Mouse (Mus musculus) cerebellum, postnatal 14 days (tissue): ENCODE results near the gene Cdc123.

Source experiments
- DNase-seq, 2 experiments: peaks; one replicate each; pipeline ENCODE4 v3.0.0; 2021; ENCODE audit warnings: mixed read lengths in 2 of 2

Gene Cdc123

DNA sequence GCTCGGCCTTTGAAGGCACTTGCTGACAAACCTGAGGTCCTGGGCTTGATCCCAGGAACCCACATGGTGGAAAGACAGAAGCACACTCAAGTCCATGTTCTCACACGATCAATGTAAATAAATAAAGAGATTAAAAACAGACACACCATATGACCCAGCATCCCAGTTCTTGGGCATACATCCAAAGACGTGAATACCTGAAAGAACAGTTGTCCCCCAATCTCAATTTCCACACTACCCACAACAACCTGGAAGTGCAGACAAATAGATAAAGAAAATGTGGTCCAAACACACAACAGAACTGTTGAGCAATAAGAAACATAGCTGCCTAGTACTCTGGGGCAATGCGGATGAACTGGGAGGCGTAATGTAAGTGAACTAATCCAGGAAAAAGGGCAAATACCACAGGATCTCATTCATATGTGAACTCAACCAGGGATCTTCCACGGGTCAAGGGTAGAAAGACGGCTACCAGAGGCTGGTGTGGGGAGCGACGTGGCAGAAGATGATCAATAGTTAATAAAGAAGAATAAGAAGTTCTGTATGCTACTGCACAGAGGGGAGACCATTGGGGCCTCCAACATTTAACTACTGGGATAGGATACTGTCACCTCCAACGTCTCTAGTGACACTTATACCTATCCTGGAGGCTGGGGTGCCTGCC is 42.9 kb downstream of the Cdc123 start:
- no peak for DNase-seq

DNA sequence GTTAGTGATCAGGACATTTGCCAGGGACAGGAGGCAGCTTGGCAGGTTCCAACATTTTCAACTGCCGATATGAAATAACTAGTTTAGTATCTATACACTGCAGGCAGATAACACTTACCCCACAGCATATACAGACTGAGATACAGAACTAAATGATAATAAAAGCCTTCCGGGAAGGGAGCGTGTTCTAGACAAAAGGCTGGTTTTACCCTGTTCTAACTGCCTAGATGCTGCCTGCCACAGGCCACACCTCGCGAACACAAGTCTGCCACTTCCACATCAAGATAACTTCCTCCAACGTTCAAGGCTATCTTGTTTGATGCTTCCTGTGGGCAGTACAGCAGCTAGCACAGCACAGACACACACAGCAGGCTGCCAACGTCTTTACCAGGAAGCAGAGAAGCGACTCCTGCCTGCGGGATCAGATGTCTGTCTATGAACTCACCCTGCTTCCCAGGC is 43.8 kb downstream of the Cdc123 start:
- no peak for DNase-seq

DNA sequence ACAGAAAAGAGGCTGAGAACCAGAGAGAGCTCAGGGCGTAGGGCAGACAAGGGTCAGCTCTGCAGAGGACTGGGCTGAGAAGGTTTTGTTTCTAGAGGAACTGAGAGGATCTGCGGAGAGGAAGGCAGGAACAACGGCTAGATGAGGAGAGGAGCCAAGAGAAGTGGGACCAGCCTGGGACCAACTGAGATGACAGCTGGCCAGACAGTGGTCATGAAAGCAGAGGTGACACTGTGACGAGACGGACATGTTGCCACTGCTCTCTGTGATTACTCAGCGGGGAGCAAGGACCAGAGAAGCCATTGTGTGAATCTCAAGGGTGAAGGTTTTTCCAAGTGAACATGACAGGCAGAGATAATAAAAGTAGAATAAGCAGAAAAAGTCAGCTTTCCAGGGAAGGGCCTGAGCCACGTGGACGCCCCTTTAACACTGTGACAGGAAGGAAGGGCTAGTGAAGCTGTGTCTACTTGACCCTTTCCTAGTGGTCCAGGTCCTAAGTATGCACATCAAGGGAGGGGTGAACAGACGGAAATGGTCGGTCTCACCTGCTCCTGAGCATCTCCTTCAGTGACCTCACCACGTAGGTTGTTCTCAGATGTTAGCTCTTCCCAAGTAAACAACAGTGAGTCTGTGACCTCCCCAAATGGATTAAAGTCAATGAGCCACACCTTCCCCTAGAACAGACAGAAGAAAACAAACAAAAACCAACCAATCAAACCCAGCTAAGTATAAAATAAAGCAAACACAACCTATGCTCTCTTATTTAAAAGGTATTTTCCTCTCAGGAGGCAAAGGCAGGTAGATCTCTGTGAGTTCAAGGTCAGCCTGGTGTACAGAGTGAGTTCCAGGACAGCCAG is 46.9 kb downstream of the Cdc123 start:
- no peak for DNase-seq

DNA sequence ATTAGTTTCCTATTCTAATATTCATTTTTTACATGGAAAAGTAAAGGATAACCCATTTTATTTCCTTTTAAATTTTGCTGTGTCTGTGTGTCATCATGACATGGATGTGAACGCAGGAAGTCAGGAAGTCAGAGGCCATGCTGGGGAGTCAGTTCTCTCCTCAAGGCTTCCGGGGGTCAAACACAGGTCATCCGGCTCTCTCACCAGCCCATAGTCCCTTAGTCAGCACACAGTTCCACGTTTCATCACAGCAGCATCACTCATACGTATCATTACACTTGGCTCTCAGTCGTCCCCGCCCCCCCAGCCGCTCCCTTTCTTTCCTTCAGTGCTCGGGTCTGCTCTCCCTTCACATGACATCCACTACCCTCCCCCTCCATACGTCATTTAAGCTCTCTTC is 51.2 kb downstream of the Cdc123 start:
- no peak for DNase-seq

DNA sequence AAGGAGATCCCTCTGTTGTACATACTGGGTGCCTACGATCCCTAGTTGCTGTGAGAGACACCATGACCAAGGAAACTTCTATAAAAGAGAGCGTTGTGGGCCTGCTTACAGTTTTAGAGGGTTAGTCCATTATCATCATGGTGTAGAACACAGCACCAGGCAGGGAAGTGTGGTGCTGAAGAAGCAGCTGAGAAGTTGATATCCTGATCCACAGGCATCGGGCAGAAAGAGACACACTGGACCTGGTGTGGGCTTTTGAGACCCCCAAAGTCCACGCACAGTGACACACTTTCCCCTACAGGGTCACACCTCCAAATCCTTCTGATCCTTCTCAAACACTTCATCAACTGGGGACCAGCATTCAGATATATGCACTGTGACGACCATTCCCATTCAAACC is 52.9 kb downstream of the Cdc123 start:
- no peak for DNase-seq

DNA sequence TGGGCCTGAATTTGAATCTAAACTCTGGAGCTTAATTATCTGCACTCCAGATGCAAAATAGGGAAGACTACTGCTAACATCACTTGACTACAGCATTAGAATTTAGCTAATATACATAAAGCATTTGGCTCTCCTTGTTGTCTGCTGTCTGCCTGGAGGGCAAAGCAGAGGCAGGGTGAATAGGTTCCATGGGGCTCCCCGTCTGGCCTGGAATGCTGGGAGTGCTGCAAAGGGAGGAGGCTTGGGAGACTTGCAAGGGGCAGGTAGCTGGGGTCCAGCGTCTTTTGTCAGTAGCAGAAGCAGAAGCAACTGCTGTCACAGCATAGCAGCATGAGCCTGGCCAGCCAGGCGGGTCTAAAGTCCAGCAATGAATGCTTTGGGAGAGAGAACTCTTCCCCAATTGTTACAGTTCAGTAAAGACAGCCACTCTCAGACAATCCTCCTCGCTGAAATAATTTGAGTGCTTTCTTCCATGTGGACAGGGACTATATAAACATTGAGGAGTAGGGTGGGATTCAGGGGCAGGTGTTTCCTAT is 55.3 kb downstream of the Cdc123 start:
- DNase-seq = no peak

DNA sequence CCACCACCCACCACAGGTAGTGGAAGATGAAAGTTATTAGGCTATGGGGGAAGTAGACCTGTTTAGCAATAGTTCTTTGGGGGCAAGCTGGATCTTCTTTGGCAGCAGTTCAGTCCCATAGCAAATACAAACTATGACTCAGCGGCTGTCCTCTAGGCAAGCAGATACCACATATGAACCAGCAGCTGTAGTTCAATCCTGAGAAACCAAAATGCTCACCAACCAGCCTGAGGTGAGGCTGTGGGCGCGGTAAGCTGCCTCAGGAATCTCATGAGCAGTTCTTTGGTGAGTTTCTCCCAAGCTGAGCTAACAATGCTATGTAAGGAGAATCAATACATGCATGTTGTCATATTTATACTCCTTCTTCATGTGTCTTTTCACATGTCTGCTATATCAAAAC is 57.6 kb downstream of the Cdc123 start:
- DNase-seq = no peak

DNA sequence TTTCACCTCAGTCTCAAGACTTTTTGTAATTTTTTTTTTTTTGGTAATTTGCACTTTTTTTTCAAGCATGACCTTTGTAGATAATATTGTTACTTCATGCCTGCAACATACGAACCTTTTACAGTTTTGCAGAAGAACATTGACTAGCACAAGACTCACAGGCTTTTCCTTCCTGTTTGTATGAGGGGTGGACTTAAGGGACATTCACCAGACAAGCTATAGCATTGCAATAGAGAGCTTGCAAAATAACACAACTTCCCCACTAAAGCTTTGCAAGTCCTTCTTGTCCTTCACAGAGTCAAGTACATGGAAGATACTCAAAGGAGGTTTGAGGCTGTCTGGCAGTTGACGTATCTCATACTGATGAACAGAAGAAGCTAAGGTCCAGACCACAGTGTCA is 72.5 kb downstream of the Cdc123 start:
- DNase-seq = no peak

DNA sequence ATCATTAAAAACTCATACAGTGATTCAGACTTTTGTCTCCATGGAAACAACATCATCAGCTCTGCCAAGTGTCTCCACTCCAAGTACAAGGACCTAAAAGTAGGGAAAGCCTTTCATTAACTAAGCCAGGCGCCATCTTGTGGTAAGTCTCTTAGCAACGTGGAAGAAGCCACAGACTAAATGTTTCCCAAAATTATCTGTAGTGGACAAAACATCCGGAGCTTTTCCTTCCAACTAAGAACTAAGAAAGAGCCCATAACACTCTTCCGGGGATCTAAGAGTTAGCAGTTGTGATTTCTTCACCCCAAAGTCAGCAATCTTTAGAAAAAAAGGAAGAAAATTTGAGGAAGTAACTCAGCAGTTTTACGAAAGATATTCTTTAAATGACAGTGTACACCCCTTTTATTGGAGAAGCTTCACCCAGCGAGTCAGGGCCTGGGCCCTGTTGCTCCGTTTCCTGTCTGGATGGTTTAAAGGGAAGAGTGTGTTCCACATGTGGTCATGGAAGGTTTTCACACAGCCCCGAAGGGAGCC is 74.2 kb downstream of the Cdc123 start:
- DNase-seq = peak; percentile 66 to 74

DNA sequence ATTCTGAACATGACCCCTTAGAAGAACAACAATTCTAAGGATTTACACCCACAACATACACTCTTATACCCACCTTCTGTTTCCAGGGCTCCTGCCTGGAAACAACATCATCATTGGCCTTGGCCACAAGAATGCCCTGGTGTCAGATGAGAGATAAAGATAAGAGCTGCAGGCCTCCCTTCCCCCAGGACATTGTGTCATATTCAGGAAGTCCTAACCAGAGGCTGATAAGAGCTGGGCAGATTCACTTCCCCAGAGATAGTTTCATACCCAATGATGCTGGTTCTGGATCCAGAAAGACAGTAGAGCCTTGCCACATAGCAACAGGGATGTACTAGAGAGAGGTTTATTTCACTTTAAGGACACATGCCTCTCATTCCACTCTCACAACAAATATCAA is 75.3 kb downstream of the Cdc123 start:
- DNase-seq = no peak

DNA sequence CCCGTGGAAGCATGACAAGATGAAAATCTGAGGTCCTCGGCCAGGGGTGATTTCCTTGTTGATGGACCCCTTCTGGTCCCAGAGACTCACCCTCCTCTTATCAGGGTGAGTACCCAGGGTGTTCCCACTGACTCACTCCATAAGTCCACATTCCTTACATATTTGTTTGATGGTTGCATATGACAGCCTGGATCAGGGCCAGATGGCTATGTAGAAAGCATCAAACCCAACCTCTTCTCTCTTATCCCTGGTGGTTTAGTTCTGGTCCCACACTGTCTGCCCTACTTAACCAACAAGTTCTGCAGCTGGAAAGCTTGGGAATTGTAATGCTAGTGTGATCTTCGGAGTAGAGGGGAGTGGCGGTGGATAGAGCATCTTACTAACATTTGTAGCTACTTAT is 76.0 kb downstream of the Cdc123 start:
- DNase-seq = no peak

DNA sequence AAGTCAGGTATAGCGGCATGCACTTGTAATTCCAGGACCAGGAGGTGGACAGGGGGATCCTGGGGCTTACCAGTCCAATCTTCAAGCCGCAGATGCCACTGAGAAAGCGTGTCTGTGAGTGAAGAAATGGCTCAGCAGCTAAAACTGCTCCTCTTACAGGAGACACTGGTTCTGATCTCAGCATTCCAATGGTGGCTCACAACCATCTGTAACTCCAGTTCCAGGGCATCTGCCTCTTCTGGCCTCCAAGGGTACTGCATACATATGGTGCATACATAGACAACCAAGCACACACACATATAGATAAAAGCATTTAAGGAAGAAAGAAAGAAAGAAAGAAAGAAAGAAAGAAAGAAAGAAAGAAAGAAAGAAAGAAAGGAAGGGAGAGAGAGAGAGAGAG is 82.9 kb downstream of the Cdc123 start:
- no peak for DNase-seq

DNA sequence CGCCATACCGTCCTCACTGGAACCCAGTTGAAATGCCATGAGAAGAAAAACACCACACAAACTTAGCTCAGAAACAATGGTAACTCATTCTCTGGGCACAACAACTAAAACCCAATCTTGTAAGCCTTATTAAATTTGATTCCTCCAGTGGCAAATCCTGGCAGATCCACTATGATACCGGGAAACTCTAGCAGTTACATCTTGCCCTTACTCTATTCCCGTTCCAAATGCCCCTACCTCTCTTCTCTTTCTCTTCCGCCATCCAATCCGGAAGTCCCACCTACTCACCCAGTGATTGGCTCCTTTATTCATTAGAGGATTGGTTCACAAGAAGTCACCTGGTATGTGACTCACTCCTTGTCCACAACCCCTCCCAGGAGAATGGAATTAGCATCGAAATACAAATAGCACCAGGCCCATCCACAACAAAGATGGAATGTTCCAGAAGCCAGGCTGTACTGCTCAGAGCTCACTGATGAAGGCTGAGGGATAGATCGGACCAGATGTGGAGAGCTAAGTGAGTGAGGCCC is 84.4 kb downstream of the Cdc123 start:
- no peak for DNase-seq

DNA sequence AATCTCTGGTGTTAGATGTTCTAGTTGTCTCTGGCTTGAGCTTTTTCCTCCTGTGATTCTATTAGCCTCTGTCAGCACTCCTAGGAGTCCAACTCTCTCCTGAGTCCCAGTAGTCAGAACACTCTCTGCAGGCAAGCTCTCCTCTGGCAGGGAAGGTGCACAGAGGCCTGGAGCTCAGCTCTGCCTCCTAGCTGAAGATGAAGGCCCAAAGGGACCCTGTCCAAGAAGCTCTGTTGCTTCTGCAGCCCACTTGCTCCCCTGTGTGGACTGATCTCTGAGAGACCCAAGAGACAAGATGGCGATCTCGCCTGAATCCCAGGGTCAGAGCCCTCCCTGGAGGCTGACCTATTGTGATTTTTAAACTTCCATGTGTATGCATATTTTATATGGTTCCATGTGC is 86.4 kb downstream of the Cdc123 start:
- DNase-seq = no peak

DNA sequence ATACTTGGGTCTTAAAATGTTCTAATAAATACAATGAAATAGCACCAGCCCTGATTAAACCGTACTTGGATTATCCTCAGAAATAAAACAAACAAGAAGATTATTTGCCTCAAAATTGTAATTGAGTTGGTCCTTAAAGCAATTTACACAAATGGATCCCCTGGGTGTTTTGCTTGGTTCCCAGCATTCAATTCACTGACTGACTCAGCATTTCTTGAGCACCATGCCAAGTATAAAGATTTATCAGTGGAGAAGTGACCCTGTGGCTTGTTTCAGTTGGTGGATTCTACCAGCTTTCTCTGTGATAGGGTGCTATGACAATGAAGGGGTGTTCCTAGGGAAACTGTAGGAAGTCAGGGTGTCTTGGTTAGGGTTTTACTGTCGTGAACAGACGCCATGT is 94.1 kb downstream of the Cdc123 start:
- DNase-seq = no peak

DNA sequence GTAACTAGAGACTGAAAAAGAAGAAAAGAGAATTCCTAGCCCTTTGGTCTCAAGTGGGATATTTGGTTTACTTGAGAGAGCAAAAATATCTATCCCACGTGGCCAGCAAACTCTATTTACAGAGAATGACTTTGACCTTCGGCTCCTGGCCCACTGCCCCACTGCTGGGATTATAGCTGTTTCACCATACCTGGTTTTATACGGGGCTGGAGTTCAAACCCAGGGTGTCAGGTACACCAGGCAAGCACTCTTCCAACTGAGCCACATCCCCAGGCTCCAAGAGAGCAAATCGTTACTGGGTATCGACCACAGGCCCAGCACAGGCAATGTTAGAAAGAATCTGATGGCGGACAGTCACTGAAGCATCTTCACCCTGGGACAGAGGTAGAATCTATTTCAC is 95.8 kb downstream of the Cdc123 start:
- no peak for DNase-seq

DNA sequence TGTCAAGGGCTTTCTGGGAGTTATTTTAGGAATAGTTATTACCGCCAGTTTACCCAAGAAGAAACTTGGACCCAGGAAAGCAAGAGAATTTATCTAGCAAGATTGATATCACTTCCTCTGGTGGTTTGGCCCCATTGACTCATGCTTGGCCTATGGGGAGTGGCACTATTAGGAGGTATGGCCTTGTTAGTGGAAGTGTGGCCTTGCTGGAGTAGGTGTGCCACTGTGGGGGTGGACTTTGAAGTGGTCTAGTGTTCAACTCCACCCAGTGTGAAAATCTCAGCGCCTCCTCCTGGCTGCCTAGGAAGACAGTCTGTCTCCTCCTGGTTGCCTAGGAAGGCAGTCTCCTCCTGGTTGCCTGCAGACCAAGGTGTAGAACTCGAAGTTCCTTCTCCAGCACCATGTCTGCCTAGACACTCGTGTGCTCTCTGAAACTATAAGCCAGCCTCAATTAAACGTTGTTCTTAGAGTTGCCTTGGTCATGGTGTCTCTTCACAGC is 97.4 kb downstream of the Cdc123 start:
- no peak for DNase-seq

DNA sequence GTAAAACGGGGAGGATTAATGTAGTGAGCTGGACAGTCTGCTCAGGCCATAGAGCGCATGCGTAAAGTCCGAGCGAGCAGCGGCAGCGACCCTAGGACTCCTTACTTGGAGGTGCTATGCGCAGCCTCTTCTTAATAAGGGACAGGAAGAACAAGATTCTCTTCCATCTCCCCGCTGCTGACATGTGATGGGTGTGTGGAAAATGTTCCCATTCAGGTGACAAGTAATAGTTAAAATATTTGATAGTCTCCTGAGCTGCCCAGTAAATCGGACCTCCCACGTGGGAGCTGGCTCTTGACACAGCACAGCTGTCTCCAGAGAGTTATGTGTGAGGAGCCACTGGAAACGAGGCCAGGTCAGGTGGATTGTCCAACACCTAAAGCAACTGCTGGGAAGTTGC is 98.4 kb downstream of the Cdc123 start:
- DNase-seq = no peak
